Mouse (Mus musculus) C2C12 (cell line): Measurements from ENCODE around the gene Tbxas1.

ENCODE experiments used
- CTCF ChIP-seq: IDR thresholded peaks from one replicate; pipeline ENCODE4 v1.5.1; 2011; ENCODE audit not compliant: control insufficient read depth, insufficient read depth, insufficient read length
- MAX ChIP-seq: IDR thresholded peaks from one replicate; pipeline ENCODE4 v1.6.1; 2011; ENCODE audit warnings: mild to moderate bottlenecking, control low read depth
- USF1 ChIP-seq: IDR thresholded peaks from one replicate; pipeline ENCODE4 v1.6.1; 2011; ENCODE audit warnings: low read depth, mild to moderate bottlenecking, control low read depth, moderate library complexity

- TF ChIP-seq CTCF (no peak), MAX (no peak), USF1 (no peak)
Measured at GRCm38 (mm10) chr6:38961427-38962033, 86.3 kb downstream of the Tbxas1 start.
